In the genomic region with DNA sequence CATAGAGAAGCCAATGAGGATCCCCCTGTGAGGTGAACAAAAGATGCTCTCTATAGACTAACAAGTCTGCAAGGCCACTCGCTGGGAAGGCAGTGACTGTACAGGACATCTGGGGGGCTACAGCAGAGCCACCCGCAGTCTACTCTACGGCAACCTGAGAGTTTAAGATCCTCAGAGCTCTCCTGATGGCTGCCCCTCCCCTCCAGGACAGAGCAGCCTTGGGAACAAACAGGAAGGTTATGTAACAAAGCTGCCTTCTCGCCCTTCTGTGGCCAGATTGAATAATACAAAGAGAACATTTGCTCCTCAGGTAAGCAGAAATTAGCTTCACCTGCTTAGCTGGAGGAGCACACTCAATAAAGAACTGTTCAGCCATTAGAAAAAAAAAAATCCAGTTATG, we compare ENCODE assay signal across 32 mouse cellular contexts. TPM values are rescaled to one million over a fixed set of nuclear protein-coding genes. Genes with fewer than 3 reads are reported as not detected.
DNase-seq lines count a peak whose midpoint lies in the region; ATAC-seq lines count a peak whose summit lies in the region.
"Had no signal": no experiment of that assay in that cellular context is flagged by ENCODE, and none has a peak within 500 bp of the region (broad histone marks: within the 10 kb centered on the region; RNA-seq: fewer than 3 reads in every experiment).

No protein-coding gene starts in this region.

- H3K36me3 ChIP-seq in midbrain, embryonic 13.5 days = no peaks in the 10 kb centered on the region
- no peaks in the 10 kb centered on the region for H3K36me3 ChIP-seq in liver, embryonic 12.5 days
- H3K36me3 ChIP-seq: heart, embryonic 12.5 days; heart, embryonic 15.5 days; hindbrain, embryonic 10.5 days; hindbrain, embryonic 13.5 days; intestine, embryonic 15.5 days had no signal

- no peaks in the 10 kb centered on the region for H3K4me1 ChIP-seq in midbrain, embryonic 13.5 days (replicated peaks)
- H3K4me1 ChIP-seq in liver, embryonic 12.5 days = no peaks in the 10 kb centered on the region
- H3K4me1 ChIP-seq: heart, embryonic 12.5 days; heart, embryonic 15.5 days; hindbrain, embryonic 10.5 days; hindbrain, embryonic 13.5 days; intestine, embryonic 15.5 days had no signal

- H3K9me3 ChIP-seq in midbrain, embryonic 13.5 days = no peaks in the 10 kb centered on the region
- H3K9me3 ChIP-seq in liver, embryonic 12.5 days (replicated peaks) = no peaks in the 10 kb centered on the region
- H3K9me3 ChIP-seq: heart, embryonic 15.5 days; hindbrain, embryonic 10.5 days; hindbrain, embryonic 13.5 days; intestine, embryonic 15.5 days had no signal

- H3K9ac ChIP-seq in midbrain, embryonic 13.5 days (replicated peaks) = no peak overlapping the region
- H3K9ac ChIP-seq in liver, embryonic 12.5 days = no peak overlapping the region
- H3K9ac ChIP-seq: forebrain, postnatal 0 days; heart, embryonic 12.5 days; heart, embryonic 15.5 days; hindbrain, embryonic 13.5 days; intestine, embryonic 15.5 days had no signal

- peak; percentile 58 for DNase-seq in cerebellum, adult 11 months
- no peak for DNase-seq in cerebellum, postnatal 4 days (ENCODE audit: low spot score in 2 of 2)
- peak; percentile 72 to 81 for DNase-seq in cerebellum, adult 18-20 months
- DNase-seq in cerebellum, adult 9-10 months = peak; percentile 86
- peak; percentile 57 to 58 for DNase-seq in cerebellum, postnatal 36 days
- DNase-seq: adrenal gland, adult 2 months; adrenal gland, postnatal 14 days; forebrain, postnatal 0 days; gastrocnemius, adult 2 months; gastrocnemius, postnatal 14 days; heart, adult 18-20 months; heart, postnatal 10 days; heart, postnatal 36 days; kidney, adult 11 months; kidney, adult 8-10 months had no signal

- H3K27me3 ChIP-seq in midbrain, embryonic 13.5 days = peaks cover 7% of the 10 kb centered on the region
- H3K27me3 ChIP-seq in liver, embryonic 12.5 days (replicated peaks) = peaks cover 12% of the 10 kb centered on the region

- WGBS in midbrain, embryonic 13.5 days = 71% methylated on average over 4 of the region's 4 CpGs
- WGBS in liver, embryonic 12.5 days (ENCODE audit: insufficient replicate concordance) = 54% methylated on average over 4 of the region's 4 CpGs

- no peak overlapping the region for H3K27ac ChIP-seq in midbrain, embryonic 13.5 days
- no peak overlapping the region for H3K27ac ChIP-seq in liver, embryonic 12.5 days
- H3K27ac ChIP-seq: gastrocnemius, adult 2 months; heart, embryonic 15.5 days; hindbrain, embryonic 10.5 days; hindbrain, embryonic 13.5 days; intestine, embryonic 15.5 days had no signal

- no peak for ATAC-seq in midbrain, embryonic 13.5 days
- no peak for ATAC-seq in liver, embryonic 12.5 days
- ATAC-seq: CD4-positive, CD25-positive, alpha-beta regulatory T cell, adult 4 months; forebrain, embryonic 14.5 days; forebrain, postnatal 0 days; hindbrain, embryonic 16.5 days; intestine, embryonic 15.5 days had no signal

- H3K4me2 ChIP-seq in midbrain, embryonic 13.5 days (replicated peaks) = no peak overlapping the region
- H3K4me2 ChIP-seq in liver, embryonic 12.5 days = no peak overlapping the region
- H3K4me2 ChIP-seq: heart, embryonic 12.5 days; heart, embryonic 15.5 days; hindbrain, embryonic 13.5 days; intestine, embryonic 15.5 days had no signal

- H3K4me3 ChIP-seq in midbrain, embryonic 13.5 days (replicated peaks) = no peak overlapping the region
- H3K4me3 ChIP-seq in liver, embryonic 12.5 days = no peak overlapping the region
- H3K4me3 ChIP-seq: gastrocnemius, adult 2 months; heart, embryonic 12.5 days; heart, embryonic 15.5 days; hindbrain, embryonic 10.5 days; hindbrain, embryonic 13.5 days; intestine, embryonic 15.5 days had no signal

RNA-seq across cellular contexts. Expression of gene Pde10a, which starts 7.4 kb away (rescaled TPM):
- polyA plus RNA-seq in midbrain, embryonic 13.5 days (2015; fragmentation: Nextera tagmentation; extraction: Ambion mirVana) = 12.5 and 12.7 TPM in 2 replicates
- polyA plus RNA-seq in liver, embryonic 12.5 days (2016; fragmentation: Nextera tagmentation; extraction: Ambion mirVana) = 1.1 and 1.7 TPM in 2 replicates

RNA-seq across cellular contexts. Expression of gene Gm17087, which starts 34.1 kb away (rescaled TPM):
- not detected in 2 replicates for polyA plus RNA-seq in midbrain, embryonic 13.5 days (2015; fragmentation: Nextera tagmentation; extraction: Ambion mirVana)
- polyA plus RNA-seq in liver, embryonic 12.5 days (2016; fragmentation: Nextera tagmentation; extraction: Ambion mirVana) = not detected in 2 replicates
- polyA plus RNA-seq: adrenal gland, adult 2 months; brain, embryonic 14.5 days; C2C12; embryonic facial prominence, embryonic 11.5 days; embryonic facial prominence, embryonic 14.5 days; forebrain, embryonic 11.5 days; forebrain, embryonic 14.5 days; forebrain, postnatal 0 days; frontal cortex, adult 2 months; gonadal fat pad, adult 2 months; heart, embryonic 12.5 days; heart, embryonic 15.5 days; hindbrain, embryonic 10.5 days; hindbrain, embryonic 13.5 days; hindbrain, embryonic 16.5 days; intestine, embryonic 15.5 days had no signal

Comparison
In these comparisons a context has a peak if more than half of its experiments do, and no peak if none do; other contexts are left out.
1. DNase-seq: peak in cerebellum, adult 11 months (single experiment), cerebellum, adult 18-20 months (2 of 2), cerebellum, adult 9-10 months (single experiment) and cerebellum, postnatal 36 days (2 of 2); none in cerebellum, postnatal 4 days (0 of 2).